Mouse (Mus musculus) megakaryocyte progenitor cell, adult 5-6 weeks (primary cell): ENCODE measurements at regions not wholly inside any gene's neighbourhood (a gene's known extent, or its start where the extent isn't known, plus 50 kb on each side); places are given as distances from the start of the nearest gene placed in this dataset.
"Not testable (repeated sequence)": the region's sequence is repeated elsewhere in the genome, so short reads cannot be mapped to it uniquely, and the experiment has no call there.

Experiments used
- ATAC-seq: replicated peaks from 2 replicates; pipeline ENCODE4 v1.8.0; 2016; ENCODE audit warnings: mild to moderate bottlenecking, moderate TSS enrichment, inconsistent platforms; ENCODE audit not compliant: poor library complexity

- peak; percentile 71 for ATAC-seq
Observed at GRCm38 (mm10) chr2:166480883-166481282, 232.7 kb downstream of the Prex1 start.

GRCm38 (mm10) chr2:166476953-166477352, 236.7 kb downstream of the Prex1 start:
- no peak for ATAC-seq

DNA sequence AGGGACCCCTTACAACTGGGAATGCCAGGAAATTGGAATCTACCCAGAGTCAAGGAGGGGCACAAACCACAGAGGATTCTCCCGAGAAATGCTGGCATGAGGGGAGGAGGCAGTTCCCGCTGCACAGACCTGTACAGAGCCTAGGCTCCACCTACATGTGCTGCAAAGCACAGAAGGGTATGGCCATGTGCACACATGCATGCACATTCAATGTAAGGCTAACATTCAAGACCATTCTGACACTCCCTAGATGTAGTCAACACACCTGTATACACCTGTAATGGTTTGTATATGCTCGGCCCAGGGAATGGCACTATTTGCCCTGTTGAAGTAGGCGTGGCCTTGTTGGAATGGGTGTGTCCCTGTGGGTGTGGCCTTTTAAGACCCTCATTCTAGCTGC, 238.0 kb downstream of the Prex1 start:
- ATAC-seq = no peak

GRCm38 (mm10) chr2:166474601-166475000, 239.0 kb downstream of the Prex1 start:
- no peak for ATAC-seq

DNA sequence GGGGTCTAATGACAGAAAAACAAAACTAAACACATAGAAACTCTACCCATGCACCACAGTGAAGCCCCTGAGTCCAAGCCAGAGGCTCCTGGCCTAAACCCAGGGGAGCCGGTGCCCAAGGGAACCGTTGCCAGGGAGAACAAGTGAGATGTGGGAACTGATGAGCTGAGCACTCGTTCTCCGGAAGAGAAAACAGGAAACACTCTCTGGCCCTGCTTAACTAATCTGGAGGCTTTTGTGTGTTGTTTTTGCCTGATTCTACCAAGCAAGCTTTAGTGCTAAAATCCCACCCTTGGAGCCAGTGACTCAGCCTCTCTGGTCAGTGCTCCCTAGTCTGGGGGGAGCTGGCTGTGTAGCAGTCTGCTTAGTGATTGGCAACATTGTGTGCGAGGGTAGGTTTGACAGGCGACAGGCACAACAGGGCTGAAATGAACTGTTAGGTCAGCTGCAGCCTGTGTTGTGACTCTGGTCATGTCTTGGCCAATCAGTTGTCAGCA, 242.3 kb downstream of the Prex1 start:
- peak; percentile 57 for ATAC-seq

GRCm38 (mm10) chr2:166469046-166469593, 244.5 kb downstream of the Prex1 start:
- ATAC-seq = no peak

DNA sequence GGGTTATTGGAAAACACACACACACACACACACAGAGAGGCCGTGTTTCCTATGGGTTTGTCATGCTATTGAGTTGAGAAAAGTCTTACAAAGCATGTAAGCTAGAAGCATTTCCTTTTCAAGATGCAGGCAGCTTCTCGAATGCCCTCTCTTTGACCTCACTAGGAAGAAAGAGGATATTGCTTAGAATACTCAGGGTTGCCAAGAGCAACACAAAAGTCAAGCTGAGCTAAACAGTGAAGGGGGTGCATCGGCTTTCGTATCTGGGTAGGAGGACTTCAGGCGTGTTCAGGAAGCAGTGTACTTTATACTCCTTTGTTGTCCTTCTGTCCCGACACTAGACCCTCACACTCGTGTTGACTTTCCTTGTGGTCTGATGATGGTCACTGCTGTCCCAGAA, 246.5 kb downstream of the Prex1 start:
- ATAC-seq = no peak

DNA sequence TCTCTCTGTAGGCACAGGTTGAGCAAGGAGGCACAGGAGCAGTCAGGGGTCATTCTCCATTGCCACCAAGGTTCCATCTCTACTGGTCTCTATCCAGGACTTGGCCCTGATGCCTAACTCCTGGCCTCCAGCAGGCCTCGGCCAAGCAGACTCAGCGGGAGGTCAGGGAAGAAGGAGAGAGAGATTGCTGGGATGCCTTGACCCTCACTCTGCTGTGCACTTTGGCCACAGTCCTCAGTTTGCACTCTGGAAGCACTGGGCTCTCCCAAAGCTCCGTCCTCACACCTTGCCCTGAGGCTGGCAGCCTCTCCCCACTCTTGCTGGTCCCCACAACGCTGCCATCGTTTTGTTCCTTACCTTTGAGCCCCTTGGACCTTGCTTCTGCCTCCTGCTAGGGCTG, 248.1 kb downstream of the Prex1 start:
- no peak for ATAC-seq

DNA sequence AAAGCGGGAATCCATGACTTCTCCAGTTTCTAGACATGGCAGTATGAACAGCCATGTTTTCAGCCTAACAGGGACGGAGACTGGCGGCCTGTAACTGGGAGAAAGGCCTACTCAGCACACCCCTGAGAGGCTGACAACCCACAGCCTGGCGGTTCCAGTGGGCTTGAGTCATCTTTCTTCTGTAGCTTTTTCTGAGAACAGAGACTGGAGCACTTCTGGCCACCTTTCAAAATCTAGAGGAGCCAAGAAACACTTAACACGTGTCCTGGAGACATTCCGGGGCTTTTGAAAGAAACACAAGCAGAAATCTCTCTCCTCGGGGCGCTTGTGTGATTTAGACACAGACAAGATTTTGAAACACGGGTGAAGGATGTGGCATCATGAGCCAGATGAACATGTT, 250.1 kb downstream of the Prex1 start:
- ATAC-seq = no peak

- ATAC-seq = no peak
Observed at GRCm38 (mm10) chr2:166461956-166462355, 251.7 kb downstream of the Prex1 start.

DNA sequence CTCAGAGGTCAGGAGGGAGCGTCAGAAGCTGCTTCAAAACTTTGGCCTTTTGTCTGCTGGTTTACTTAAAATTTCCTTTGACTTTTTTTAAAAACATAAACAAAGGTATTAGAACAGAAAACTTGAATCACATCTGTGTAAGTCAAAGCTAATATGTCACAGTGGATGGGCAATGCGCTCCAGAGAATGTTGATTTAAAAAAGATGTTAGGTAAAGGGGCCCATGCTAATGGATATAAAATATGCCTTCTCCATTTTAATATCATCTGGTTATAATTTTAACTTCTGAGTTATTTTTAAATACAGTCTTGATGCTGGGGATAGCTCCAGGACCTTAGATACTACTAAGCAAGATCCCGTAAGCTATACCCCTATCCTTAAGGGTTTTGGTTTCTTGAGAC, 252.5 kb downstream of the Prex1 start:
- no peak for ATAC-seq

- ATAC-seq = peak; percentile 58
Observed at GRCm38 (mm10) chr2:166459955-166460354, 253.7 kb downstream of the Prex1 start.

DNA sequence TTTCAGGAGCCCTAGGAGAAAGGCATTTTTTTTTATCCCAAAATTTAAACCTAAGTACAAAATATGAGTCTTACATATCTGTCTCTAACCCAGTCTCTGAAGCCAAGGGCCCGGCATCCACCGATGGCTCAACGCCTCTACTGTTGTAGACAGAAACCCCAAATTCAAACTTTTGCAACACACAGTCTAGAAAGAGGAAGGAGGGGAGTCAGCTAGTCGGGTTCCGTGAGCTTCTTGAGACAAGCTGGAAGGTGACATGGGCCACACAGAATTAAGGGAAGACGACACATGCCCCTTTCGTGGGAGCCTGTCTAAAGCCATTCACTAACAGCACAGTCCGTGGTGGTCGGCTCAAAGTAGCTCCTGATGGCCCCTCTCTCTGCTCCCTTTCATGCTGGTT, 254.7 kb downstream of the Prex1 start:
- peak; percentile 77 for ATAC-seq

DNA sequence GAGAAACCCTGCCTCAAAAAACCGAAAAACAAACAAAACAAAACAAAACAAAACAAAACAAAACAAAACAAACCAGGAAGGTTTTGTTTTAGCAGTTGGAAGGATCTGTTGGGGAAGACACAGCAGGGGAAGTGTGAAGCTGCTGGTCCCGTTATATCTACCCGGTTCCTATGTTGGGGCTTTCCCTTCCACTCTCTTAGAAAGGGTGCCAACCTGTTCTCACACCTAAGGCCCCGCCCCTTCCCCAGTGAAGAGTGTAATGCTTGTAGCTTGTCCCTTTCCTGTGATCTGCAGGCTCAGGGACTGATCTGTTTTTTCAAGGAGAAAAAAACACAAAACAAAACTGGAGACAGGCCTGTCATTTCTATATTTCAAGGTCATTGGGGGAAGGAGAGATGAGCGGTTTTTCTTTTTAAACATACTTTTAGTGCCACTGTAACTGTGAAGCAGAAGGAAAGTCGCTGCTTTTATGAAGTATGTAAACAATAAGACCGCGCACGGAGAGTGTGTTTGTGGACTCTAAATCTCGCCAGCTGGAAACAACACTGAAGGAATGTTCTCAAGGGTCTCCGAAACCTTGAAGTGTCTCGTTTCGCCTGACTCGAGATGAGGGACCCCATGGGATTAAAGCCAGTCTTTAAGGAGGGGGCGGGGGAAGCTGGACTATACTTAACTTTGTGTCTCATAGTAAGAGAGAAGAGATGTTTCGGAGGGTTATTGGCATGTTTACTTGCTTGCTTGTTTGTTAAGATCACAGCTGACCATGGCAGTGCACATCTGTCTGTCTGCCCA, 256.1 kb downstream of the Prex1 start:
- ATAC-seq = no peak

DNA sequence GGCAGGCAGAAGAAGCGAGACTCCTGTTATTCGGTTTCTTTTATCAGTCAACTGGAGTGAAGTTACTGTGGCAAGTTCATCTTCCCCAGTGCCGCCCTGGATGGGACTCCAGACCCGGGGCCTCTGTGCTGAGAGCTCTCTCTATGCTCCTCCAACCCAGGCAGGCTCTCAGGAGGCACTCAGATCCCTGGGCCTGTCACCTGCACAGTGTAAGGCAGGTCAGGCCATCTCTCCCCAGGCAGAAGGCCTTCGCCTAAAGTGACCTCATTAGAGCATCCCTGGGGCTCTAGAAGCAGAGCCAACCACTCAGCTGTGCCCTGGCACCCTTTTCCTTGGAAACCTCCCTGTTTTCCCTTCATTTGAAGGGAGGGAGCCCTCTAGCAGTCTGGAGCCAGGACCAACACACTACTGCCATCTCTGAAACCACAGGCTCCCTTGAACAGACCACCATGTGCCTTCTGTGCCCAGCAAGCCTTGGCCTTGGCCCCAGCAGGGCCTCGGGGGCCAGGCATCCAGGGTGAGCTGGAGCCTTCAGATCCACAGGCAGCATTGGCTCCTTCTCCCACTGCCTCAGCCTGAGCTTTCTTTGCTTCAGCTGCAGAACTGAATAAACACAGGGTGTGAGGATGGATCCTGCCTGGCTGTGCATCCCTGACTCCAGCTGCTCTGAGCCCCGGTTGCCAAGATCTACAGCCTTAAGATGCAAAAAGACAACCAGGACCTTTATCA, 259.3 kb downstream of the Prex1 start:
- not testable (repeated sequence) for ATAC-seq

DNA sequence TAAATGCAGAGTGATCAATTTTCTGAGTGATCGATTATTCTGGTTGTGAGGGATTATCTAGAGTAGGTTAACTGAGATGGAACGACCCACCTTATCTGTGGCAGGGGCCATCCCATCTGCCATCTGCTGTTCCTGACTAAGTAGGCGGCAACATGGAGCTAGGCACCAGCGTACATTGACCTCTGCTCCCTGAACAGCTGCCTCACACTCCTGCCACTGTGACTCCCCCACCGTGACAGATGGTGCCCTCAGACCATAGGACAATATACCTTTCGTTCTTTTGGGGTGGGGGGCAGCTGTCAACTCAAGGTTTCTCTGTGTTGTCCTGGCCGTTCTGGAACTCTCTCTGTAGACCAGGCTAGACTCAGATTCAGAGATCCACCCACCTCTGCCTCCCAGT, 262.7 kb downstream of the Prex1 start:
- ATAC-seq = no peak

DNA sequence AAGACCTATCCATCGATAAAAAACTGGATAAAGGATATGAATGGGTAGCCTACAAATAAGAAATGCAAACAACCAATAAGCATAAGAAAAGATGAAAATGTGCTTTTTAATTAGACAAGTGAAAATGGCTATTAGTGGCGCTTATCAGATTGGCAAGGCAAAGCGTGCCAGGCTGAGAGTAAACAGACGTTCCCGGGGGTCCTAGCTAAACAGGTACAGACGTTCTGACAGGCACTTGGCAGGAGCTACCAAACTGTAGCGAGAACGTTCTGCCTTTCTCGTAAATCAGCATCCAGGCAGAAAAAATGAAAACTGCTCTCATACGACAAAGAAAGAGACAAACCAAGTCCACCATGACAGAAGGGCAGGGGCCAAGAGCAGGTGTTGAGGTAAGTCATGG, 263.3 kb downstream of the Prex1 start:
- ATAC-seq = no peak

GRCm38 (mm10) chr2:166448724-166449123, 264.9 kb downstream of the Prex1 start:
- peak; percentile 33 for ATAC-seq

- ATAC-seq = no peak
Observed at GRCm38 (mm10) chr2:166448161-166448560, 265.5 kb downstream of the Prex1 start.

DNA sequence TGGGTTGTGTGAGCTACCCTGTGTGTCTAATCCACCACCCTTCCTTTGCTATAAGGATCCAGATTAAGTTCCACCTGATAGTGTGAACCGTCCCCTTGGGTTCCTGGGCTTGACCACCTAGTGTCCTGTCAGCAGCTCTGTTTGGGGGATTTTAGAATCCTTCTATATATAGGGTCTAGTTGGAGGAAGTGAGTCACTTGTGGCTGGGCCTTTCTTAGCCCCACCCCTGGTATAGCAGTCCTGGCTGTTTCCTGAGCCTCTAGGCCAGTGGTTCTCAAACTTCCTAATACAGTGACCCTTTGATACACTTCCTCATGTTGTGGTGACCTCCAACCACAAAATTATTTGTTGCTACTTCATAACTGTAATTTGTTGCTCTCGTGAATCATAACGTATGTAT, 267.1 kb downstream of the Prex1 start:
- peak; percentile 83 for ATAC-seq

- not testable (repeated sequence) for ATAC-seq
Observed at GRCm38 (mm10) chr2:166445824-166446223, 267.8 kb downstream of the Prex1 start.

DNA sequence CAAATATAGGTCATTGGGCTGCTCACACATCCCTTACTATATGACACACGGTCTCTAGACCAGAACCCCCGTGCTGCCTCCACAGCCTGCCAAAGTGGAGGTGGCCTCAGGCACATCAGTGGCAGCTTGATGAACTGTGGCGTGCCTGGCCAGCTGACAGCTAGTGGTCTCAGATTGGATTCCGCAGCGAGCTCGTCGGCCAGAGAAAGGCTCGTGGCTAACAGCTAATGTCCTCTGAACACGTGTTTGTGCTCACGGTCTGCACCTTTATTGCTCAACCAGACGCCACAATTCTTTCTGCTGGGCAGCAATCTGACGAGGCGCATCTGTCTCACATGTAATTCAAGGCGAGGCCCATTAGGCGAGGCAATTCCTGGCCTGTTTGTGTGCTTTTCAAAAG, 270.6 kb downstream of the Prex1 start:
- no peak for ATAC-seq
